In the genomic region with DNA sequence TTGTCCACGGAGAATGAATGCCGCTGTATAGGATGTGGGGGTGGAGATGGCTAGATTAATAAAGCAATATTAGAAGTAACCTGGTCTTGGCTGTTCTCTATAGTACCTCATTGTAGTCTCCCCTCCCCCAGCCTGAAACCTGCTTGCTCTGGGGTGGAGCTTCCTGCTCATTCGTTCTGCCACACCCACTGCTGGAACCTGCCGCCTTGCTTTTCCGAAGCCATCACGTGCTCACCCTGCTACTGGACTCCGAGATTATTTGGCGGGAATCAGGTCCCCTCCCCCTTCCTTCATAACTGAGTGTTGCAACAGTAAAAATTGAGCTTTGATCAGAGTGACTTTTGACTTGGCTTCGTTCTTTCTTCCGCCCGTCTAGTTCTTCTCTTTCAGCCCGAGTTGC, we compare ENCODE assay signal across 8 mouse cellular contexts.
A peak's percentile ranks its signal among the peaks of the same experiment; 100 is the strongest.
DNase-seq lines count a peak whose midpoint lies in the region; ATAC-seq and TF ChIP-seq lines count a peak whose summit lies in the region.
"Not testable (repeated sequence)": the region's sequence is repeated elsewhere in the genome, so short reads cannot be mapped to it uniquely, and the experiment has no call there.

No protein-coding gene starts in this region.

- not testable (repeated sequence) for TF ChIP-seq POLR2A in limb, embryonic 14.5 days (IDR thresholded peaks at IDR 0.05; ENCODE audit: borderline replicate concordance, extremely low read depth, insufficient read depth, insufficient read length)

- ATAC-seq in limb, embryonic 14.5 days (ENCODE audit: low FRiP score, low read depth), result not testable (repeated sequence)

- intact Hi-C loops in gastrocnemius, adult 2 months (cut with DNase I), result not testable (repeated sequence)

- WGBS in limb, embryonic 14.5 days, result 48% methylated on average over 12 of the region's 12 CpGs

- not testable (repeated sequence) for H3K9ac ChIP-seq in limb, embryonic 14.5 days (ENCODE audit: low read depth, low read length, severe bottlenecking)

- not testable (repeated sequence) for H3K27ac ChIP-seq in gastrocnemius, adult 2 months; limb, embryonic 14.5 days (replicated peaks; ENCODE audit: low read depth, low read length)

- H3K27me3 ChIP-seq in limb, embryonic 14.5 days (ENCODE audit: control insufficient read depth, insufficient read depth, low read length), result not testable (repeated sequence)

- peak overlapping the region; percentile 36 for H3K4me2 ChIP-seq in limb, embryonic 14.5 days (replicated peaks; ENCODE audit: low read depth, low read length, severe bottlenecking)

- H3K36me3 ChIP-seq in limb, embryonic 14.5 days (ENCODE audit: control insufficient read depth, insufficient read depth, low read length), result not testable (repeated sequence)

- DNase-seq in ES-CJ7 (ENCODE audit: low read depth, low spot score), result peak; percentile 44
- DNase-seq in gastrocnemius, adult 2 months, result peak; percentile 22
- DNase-seq in kidney, adult 18-20 months, result peak; percentile 9
- DNase-seq in kidney, postnatal 14 days, result peak; percentile 2
- not testable (repeated sequence) for DNase-seq in limb, embryonic 14.5 days (ENCODE audit: low spot score)
- peak; percentile 12 to 24 for DNase-seq in lung, adult 18-20 months
- peak; percentile 33 for DNase-seq in lung, postnatal 10 days
- DNase-seq in urinary bladder, postnatal 14 days (ENCODE audit: low spot score), result peak; percentile 15

- not testable (repeated sequence) for H3K4me1 ChIP-seq in limb, embryonic 14.5 days (ENCODE audit: control insufficient read depth, insufficient read depth, low read length)

- H3K9me3 ChIP-seq in limb, embryonic 14.5 days (ENCODE audit: control insufficient read depth, low read length), result not testable (repeated sequence)

- not testable (repeated sequence) for H3K4me3 ChIP-seq in gastrocnemius, adult 2 months; limb, embryonic 14.5 days (replicated peaks; ENCODE audit: low read length)

- not testable (repeated sequence) for TF ChIP-seq CTCF in gastrocnemius, adult 2 months (IDR thresholded peaks at IDR 0.05)
